In genomic region chr17:26915248-26915647, GRCm38 (mm10) we compare ENCODE assay signal across 1 mouse cellular context.
A peak's percentile ranks its signal among the peaks of the same experiment; 100 is the strongest.
TF ChIP-seq lines count a peak whose summit lies in the region.

No protein-coding gene starts in this region.

TF ChIP-seq in myocyte, 11 proteins besides CTCF, POLR2A, EP300 and RAD21 (continued from another document):
- TF ChIP-seq POLR2AphosphoS2 (IDR thresholded peaks at IDR 0.05; ENCODE audit: insufficient read length, low read depth) (no peak), MYOD1 (IDR thresholded peaks at IDR 0.05; ENCODE audit: control insufficient read depth in 1 of 3, insufficient read length in 2 of 3, low read depth in 2 of 3) (peak in 2 of 3 experiments; percentile 7 to 67), MAX (IDR thresholded peaks at IDR 0.05; ENCODE audit: low read depth) (no peak), CEBPB (IDR thresholded peaks at IDR 0.05; ENCODE audit: insufficient read depth, poor library complexity, severe bottlenecking) (no peak), E2F4 (IDR thresholded peaks at IDR 0.05; ENCODE audit: insufficient read depth) (no peak), SRF (IDR thresholded peaks at IDR 0.05; ENCODE audit: control insufficient read depth, insufficient read length, low read depth) (no peak), USF1 (IDR thresholded peaks at IDR 0.05; ENCODE audit: low read depth) (no peak), REST (IDR thresholded peaks at IDR 0.05; ENCODE audit: insufficient read depth, insufficient read length) (no peak), TCF3 (IDR thresholded peaks at IDR 0.05; ENCODE audit: insufficient read length, low read depth) (no peak), MYOG (IDR thresholded peaks at IDR 0.05; ENCODE audit: control insufficient read depth in 1 of 3, insufficient read depth in 1 of 3, insufficient read length in 2 of 3, low read depth in 2 of 3) (peak; percentile 7 to 84 (median 67))
TF ChIP-seq in myocyte: peak in this region for 3.
